Mouse (Mus musculus) liver, postnatal 0 days (tissue): ENCODE measurements around the gene Cds2. TPM values are rescaled to one million over a fixed set of nuclear protein-coding genes. Genes with fewer than 3 reads are reported as not detected.

ENCODE experiments used
- ATAC-seq: fragments of 200-750 bp; cut with Nextera tagmentation; 2 replicates; pipeline ENCODE4 v1.8.0; 2017; ENCODE audit warnings: mild to moderate bottlenecking, moderate library complexity
- DNase-seq: peaks from one replicate; pipeline ENCODE4 v3.0.0-alpha.2; 2016
- H3K27ac ChIP-seq: fragments of 300-500 bp; sonication (generic); 2 replicates; pipeline ENCODE4 v1.5.1; 2014; ENCODE audit warnings: antibody characterized with exemption, moderate library complexity, mild to moderate bottlenecking, low read depth
- H3K27me3 ChIP-seq: fragments of 300-500 bp; sonication (generic); 2 replicates; pipeline ENCODE4 v1.6.1; 2014; ENCODE audit warnings: low read length, control low read depth, mixed read lengths; ENCODE audit not compliant: insufficient read depth
- H3K36me3 ChIP-seq: fragments of 300-500 bp; sonication (generic); replicated peaks from 2 replicates; pipeline ENCODE4 v1.6.1; 2014; ENCODE audit warnings: mild to moderate bottlenecking, control low read depth, low read length, moderate library complexity, mixed read lengths; ENCODE audit not compliant: insufficient read depth
- H3K4me1 ChIP-seq: fragments of 300-500 bp; sonication (generic); 2 replicates; pipeline ENCODE4 v1.6.1; 2014; ENCODE audit warnings: antibody characterized with exemption, mild to moderate bottlenecking, control low read depth; ENCODE audit not compliant: insufficient read depth
- H3K4me2 ChIP-seq: fragments of 300-500 bp; sonication (generic); 2 replicates; pipeline ENCODE4 v1.6.1; 2014; ENCODE audit warnings: low read depth, mild to moderate bottlenecking, low read length, moderate library complexity, mixed read lengths
- H3K4me3 ChIP-seq: fragments of 300-500 bp; sonication (generic); 2 replicates; pipeline ENCODE4 v1.5.1; 2014; ENCODE audit warnings: low read depth, low read length
- H3K9ac ChIP-seq: fragments of 300-500 bp; sonication (generic); replicated peaks from 2 replicates; pipeline ENCODE4 v1.6.1; 2014; ENCODE audit warnings: mild to moderate bottlenecking, moderate library complexity
- H3K9me3 ChIP-seq: fragments of 300-500 bp; sonication (generic); 2 replicates; pipeline ENCODE4 v1.6.1; 2016; ENCODE audit warnings: mild to moderate bottlenecking, control low read depth, low read length, mixed read lengths
- CTCF ChIP-seq: sonication (generic); IDR thresholded peaks from 2 replicates; pipeline ENCODE4 v1.5.1; 2016; ENCODE audit warnings: antibody characterized with exemption, low read depth
- EP300 ChIP-seq: IDR thresholded peaks from 2 replicates; pipeline ENCODE4 v1.6.1; 2016; ENCODE audit warnings: antibody characterized with exemption, low read depth, mild to moderate bottlenecking
- WGBS: fragments of 180-500 bp; shearing (Covaris S2); extraction: QIAGEN DNeasy Blood & Tissue Kit; methylation state at CpG from one replicate; pipeline ENCODE4 v1.1.7; 2014; ENCODE audit not compliant: insufficient replicate concordance; 5-methylcytosine and 5-hydroxymethylcytosine counted together
- polyA plus RNA-seq: library from polyadenylated mRNA; unstranded; fragments of >200 nt; fragmentation: Nextera tagmentation; extraction: Ambion mirVana; gene quantifications from 2 replicates; pipeline ENCODE4 v1.2.1, GENCODE M21; 2015

Gene Cds2
- polyA plus RNA-seq, 1 experiment from 2014 or later = 10.5 TPM

GRCm38 (mm10) chr2:132263421-132264265 lies 695 bp downstream of the Cds2 start:
- Histone ChIP-seq H3K9me3 (no peaks in the 10 kb centered on the region), H3K27ac (peak overlapping the region; percentile 87), H3K9ac (peak overlapping the region; percentile 92), H3K36me3 (no peaks in the 10 kb centered on the region), H3K4me2 (peak overlapping the region; percentile 91), H3K4me3 (peak overlapping the region; percentile 80), H3K27me3 (no peaks in the 10 kb centered on the region), H3K4me1 (peaks cover 15% of the 10 kb centered on the region)
- peak; percentile 46 for ATAC-seq
- under 1% methylated on average over 47 of the region's 47 CpGs for WGBS
- peak; percentile 43 for DNase-seq
- no peak for TF ChIP-seq CTCF
- TF ChIP-seq EP300 = no peak

- Histone ChIP-seq H3K36me3 (no peaks in the 10 kb centered on the region), H3K9ac (peak overlapping the region; percentile 92), H3K9me3 (no peaks in the 10 kb centered on the region), H3K4me2 (peak overlapping the region; percentile 91), H3K4me3 (peak overlapping the region; percentile 80), H3K27me3 (no peaks in the 10 kb centered on the region), H3K4me1 (peaks cover 18% of the 10 kb centered on the region), H3K27ac (peak overlapping the region; percentile 87)
- TF ChIP-seq CTCF (no peak), EP300 (no peak)
- 12% methylated on average over 6 of the region's 6 CpGs for WGBS
- no peak for ATAC-seq
- DNase-seq = no peak
Observed at GRCm38 (mm10) chr2:132264266-132264710, 1.3 kb downstream of the Cds2 start.

GRCm38 (mm10) chr2:132265196-132265595 lies 2.2 kb downstream of the Cds2 start:
- no peak overlapping the region for H3K27ac ChIP-seq
- ATAC-seq = no peak
- no peak overlapping the region for H3K4me3 ChIP-seq

GRCm38 (mm10) chr2:132266086-132266485 lies 3.1 kb downstream of the Cds2 start:
- ATAC-seq (no peak), DNase-seq (peak; percentile 37)
- H3K9ac ChIP-seq = no peak overlapping the region
- no peaks in the 10 kb centered on the region for H3K9me3 ChIP-seq
- 0 out of 2 replicates have a peak overlapping the region, but pooled peaks have one; percentile 13 for H3K27ac ChIP-seq
- no peak overlapping the region for H3K4me2 ChIP-seq
- no peaks in the 10 kb centered on the region for H3K27me3 ChIP-seq
- H3K4me1 ChIP-seq = peaks cover 32% of the 10 kb centered on the region
- no peaks in the 10 kb centered on the region for H3K36me3 ChIP-seq
- TF ChIP-seq EP300 (peak; percentile 42; the same call in 1 of the 2 replicates), CTCF (no peak)
- WGBS = 57% methylated on average over 3 of the region's 3 CpGs
- no peak overlapping the region for H3K4me3 ChIP-seq

More at GRCm38 (mm10) chr2:132265196-132265595, 2.2 kb downstream of the Cds2 start:
- TF ChIP-seq CTCF (no peak), EP300 (no peak)
- Histone ChIP-seq H3K9ac (no peak overlapping the region), H3K27me3 (no peaks in the 10 kb centered on the region), H3K4me2 (peak overlapping the region; percentile 91), H3K9me3 (no peaks in the 10 kb centered on the region), H3K36me3 (no peaks in the 10 kb centered on the region), H3K4me1 (peaks cover 24% of the 10 kb centered on the region)
- DNase-seq = no peak
- 59% methylated on average over 9 of the region's 9 CpGs for WGBS

GRCm38 (mm10) chr2:132269217-132269616 lies 6.3 kb downstream of the Cds2 start:
- no peaks in the 10 kb centered on the region for H3K36me3 ChIP-seq
- H3K4me3 ChIP-seq = no peak overlapping the region
- no peak overlapping the region for H3K4me2 ChIP-seq
- WGBS = 37% methylated on average over 3 of the region's 3 CpGs
- H3K4me1 ChIP-seq = peaks cover 39% of the 10 kb centered on the region
- no peak overlapping the region for H3K9ac ChIP-seq
- ATAC-seq (peak; percentile 79), DNase-seq (peak; percentile 43)
- H3K27ac ChIP-seq = peak overlapping the region; percentile 32; the same call in 1 of the 2 replicates
- no peak for TF ChIP-seq CTCF
- TF ChIP-seq EP300 = no peak
- no peaks in the 10 kb centered on the region for H3K27me3 ChIP-seq
- no peaks in the 10 kb centered on the region for H3K9me3 ChIP-seq

- H3K27ac ChIP-seq = peak overlapping the region; percentile 31; the same call in 1 of the 2 replicates
Observed at GRCm38 (mm10) chr2:132270331-132270951, 7.5 kb downstream of the Cds2 start.

More at GRCm38 (mm10) chr2:132270331-132270951, 7.5 kb downstream of the Cds2 start:
- no peak overlapping the region for H3K4me3 ChIP-seq
- TF ChIP-seq CTCF (no peak), EP300 (peak; percentile 41; the same call in 1 of the 2 replicates)
- no peaks in the 10 kb centered on the region for H3K27me3 ChIP-seq
- no peak overlapping the region for H3K9ac ChIP-seq
- H3K4me1 ChIP-seq = peaks cover 29% of the 10 kb centered on the region
- H3K36me3 ChIP-seq = no peaks in the 10 kb centered on the region
- peak; percentile 43 for ATAC-seq
- DNase-seq = no peak
- 0 out of 2 replicates have a peak overlapping the region, but pooled peaks have one; percentile 5 for H3K4me2 ChIP-seq
- WGBS = 54% methylated on average over 2 of the region's 2 CpGs
- no peaks in the 10 kb centered on the region for H3K9me3 ChIP-seq
